Mouse (Mus musculus): Measurements from ENCODE around the gene Baz1a.

The Baz1a gene

DNA sequence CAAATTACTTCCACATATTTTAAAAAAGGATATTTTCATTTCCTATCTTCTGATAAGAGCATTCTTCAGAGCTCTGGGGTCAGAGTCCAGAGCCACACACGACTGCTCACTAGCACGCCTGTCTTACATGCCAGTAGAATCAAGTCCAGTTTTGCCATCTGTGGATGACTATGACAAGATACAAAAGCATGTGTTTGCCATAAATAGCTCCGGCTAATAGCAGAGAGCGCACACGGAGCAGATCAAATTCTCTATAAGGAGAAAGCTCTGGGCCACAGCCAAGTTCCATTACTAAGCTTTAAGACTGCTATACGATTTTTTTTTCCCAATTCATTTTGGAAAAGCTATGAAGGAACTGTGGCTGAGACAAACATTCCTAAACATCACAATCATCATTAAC, 154.6 kb downstream of the Baz1a start:
- no peak for DNase-seq (ENCODE audit: low read depth, low spot score)

DNA sequence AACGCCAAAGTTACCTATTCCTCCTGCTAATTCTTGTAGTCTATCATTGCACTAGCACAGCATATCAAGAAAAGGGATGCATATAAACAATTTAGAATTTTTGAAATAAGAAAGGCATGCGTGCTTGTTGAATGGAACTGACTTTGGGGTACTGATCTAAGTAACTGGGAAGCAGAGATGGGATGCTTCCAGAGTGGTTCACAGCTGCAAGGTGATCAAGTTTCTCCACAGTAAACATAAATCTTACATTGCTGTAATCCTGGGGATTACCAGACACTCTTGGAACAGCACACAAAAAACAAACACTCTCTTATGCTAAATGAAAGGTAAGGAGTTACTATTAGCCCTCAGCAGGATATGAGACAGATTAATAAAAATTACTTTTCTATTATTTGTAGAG, 163.6 kb downstream of the Baz1a start:
- DNase-seq (ENCODE audit: low read depth, low spot score), result no peak

DNA sequence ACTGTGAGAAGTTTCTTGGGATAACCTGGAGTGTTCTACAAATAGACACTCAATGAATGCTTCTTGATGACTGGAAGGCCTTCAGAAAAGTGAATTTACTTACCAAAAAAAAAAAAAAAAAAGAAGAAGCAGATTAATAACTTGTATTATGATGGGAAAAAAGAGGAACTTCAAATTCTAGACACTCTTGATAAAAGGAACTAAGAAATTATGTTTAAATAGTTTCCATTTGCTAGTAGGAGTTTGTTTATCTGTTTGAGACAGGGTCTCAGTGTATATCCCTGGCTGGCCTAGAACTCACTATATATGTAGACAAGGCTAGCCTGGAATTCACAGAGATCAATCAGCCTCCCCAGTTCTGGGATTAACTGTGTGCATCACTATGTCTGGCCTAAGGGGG, 169.7 kb downstream of the Baz1a start:
- DNase-seq (ENCODE audit: low read depth, low spot score), result no peak
